Mouse (Mus musculus): ENCODE measurements around the gene Mrgprh.

Gene Mrgprh

GRCm38 (mm10) chr17:12916588-12917380, 41.0 kb downstream of the Mrgprh start:
- peak; percentile 90 for DNase-seq (ENCODE audit: low read depth, low spot score)

GRCm38 (mm10) chr17:12921073-12921472, 45.2 kb downstream of the Mrgprh start:
- DNase-seq (ENCODE audit: low read depth, low spot score): no peak

DNA sequence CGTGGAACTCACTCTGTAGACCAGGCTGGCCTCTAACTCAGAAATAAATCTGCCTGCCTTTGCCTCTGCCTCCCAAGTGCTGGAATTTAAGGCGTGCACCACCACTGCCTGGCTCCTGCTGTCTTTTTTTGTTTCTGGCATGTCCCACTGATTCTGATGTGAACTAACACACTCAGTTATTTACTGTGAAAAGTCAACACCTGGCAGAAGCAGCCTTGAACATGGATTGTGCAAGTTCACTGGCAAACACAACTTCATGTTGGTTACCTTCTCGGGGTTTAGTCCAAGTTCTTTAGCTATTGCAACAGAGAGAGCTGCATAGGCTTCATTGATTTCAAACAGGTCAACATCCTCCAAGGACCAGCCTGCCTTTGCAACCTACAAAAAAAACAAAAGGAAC, 49.2 kb downstream of the Mrgprh start:
- DNase-seq (ENCODE audit: low read depth, low spot score): peak; percentile 64

GRCm38 (mm10) chr17:12925703-12926180, 49.9 kb downstream of the Mrgprh start:
- DNase-seq (ENCODE audit: low read depth, low spot score): no peak
